Mouse (Mus musculus): ENCODE data around the gene Sytl3.
"Not testable (repeated sequence)": the region's sequence is repeated elsewhere in the genome, so short reads cannot be mapped to it uniquely, and the experiment has no call there.

GRCm38 (mm10) chr17:6613524-6613923, 45.4 kb upstream of the Sytl3 start:
- not testable (repeated sequence) for TF ChIP-seq POLR2A (IDR thresholded peaks at IDR 0.05; ENCODE audit: insufficient read depth, low read depth, low read length); CTCF (IDR thresholded peaks at IDR 0.05); EP300 (IDR thresholded peaks at IDR 0.05; ENCODE audit: insufficient read depth, low read depth, low read length)
